Mouse (Mus musculus): ENCODE data around the gene Slc4a4.

Gene Slc4a4

DNA sequence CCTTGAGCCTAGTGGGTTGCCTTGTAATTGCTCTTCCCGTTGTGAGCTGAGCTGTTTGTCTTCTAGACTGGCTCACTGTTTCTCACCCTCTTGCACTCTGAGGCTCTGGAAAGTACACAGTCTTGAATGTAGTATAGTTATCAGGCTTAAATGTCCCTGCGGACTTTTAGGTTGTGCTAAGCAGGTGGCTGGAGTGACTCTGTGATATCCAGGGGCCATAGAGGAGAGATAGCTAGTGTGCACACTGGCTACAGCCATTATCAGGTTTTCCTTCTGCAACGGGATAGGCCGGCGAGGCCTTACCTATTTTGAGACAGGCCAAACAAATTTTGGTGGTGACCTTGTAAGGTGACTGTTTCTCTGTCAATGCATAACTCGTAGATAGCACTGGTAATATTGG lies 110.7 kb downstream of the Slc4a4 start:
- DNase-seq (ENCODE audit: extremely low spot score, low spot score): no peak

DNA sequence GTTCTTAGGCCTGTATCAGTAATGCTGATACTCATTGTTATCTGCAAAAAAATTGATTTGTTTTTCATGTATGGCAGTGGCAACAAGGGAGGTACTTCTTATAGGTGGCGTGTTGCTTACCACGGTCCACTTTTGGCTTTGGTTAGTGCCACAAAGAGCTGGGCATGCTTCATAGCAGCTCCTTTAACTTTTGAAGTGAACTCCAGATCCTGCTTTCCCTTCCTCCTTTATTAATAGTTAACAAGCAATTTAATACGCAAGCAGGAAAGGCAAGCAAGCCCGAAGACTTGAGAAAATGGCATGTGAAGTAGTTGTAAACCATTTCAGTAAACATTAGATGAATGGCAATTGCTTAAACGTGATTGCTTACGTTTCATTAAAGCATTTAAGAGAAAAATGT lies 113.2 kb downstream of the Slc4a4 start:
- DNase-seq (ENCODE audit: extremely low spot score, low spot score): no peak

DNA sequence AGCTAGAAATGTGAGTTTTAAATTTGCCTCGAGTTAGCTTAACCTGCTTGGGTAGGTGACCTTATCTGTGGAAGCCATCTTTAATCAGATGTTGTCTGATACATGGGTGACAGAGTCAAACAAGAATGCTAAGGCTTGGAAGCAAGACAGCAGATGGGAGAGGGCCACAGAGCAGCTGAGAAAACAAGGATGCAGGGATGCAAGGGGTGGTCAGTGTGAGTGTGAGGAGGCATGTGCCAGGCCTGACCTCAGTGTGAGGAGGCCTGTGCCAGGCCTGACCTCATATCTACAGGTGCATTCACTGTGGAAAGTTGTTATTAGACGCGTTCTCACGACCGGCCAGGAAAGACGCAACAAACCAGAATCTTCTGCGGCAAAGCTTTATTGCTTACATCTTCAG lies 114.0 kb downstream of the Slc4a4 start:
- no peak for DNase-seq (ENCODE audit: extremely low spot score, low spot score)

DNA sequence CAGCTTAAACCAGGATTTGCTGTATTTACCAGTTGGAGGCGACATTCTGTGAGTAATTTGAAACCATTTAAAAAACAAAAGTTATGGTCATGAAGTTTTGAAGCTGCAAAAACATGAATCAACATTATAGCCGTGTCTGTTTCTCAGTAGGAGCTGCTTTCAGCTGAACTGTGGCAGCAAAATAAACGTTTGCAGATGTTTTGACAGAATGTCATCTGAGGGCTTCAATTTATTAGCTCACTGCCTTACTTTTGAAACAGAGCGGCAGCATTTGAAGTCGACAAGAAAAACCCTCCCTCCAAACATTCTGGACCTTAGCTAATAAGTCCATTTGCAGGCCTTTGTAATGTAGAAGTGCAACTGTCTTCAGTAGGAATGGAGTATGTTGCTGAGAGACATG lies 123.5 kb downstream of the Slc4a4 start:
- no peak for DNase-seq (ENCODE audit: extremely low spot score, low spot score)

DNA sequence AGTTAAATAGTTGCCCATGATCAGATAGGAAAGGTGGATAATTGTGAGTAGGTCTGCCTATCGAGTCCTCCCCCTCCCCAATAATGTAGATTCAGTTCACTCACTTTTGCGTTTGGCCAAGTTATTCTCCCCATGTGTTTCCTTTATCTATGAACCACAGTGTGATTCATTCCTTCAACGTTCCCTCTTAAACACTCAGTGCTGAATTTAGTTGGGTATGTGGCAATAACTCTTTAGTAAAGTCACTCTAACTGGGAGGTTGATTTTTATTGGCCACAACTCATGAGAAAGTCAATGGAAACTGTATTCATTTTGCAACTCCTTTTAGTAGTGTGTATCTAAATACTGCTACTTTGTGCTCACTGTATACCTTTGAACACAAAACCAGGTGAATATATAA lies 125.8 kb downstream of the Slc4a4 start:
- no peak for DNase-seq (ENCODE audit: extremely low spot score, low spot score)

DNA sequence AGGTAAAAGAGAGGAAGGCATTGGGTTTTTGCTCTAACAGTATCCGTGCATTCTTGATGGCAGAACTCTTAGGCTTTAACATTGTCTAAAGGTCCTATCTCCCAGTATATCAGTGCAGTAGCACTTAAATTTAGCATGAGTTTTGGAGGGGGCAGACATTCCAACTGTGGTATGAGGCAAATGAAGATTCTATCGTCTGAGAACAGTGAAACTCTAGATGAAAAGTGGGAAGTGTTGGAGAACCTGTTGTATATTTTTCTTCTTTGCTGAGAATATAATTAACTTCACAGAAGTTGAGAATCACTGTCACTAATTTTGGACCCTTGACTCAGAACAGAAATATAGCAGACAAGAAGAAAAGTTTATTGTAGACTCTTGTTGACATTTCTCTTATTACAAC lies 128.2 kb downstream of the Slc4a4 start:
- no peak for DNase-seq (ENCODE audit: extremely low spot score, low spot score)

DNA sequence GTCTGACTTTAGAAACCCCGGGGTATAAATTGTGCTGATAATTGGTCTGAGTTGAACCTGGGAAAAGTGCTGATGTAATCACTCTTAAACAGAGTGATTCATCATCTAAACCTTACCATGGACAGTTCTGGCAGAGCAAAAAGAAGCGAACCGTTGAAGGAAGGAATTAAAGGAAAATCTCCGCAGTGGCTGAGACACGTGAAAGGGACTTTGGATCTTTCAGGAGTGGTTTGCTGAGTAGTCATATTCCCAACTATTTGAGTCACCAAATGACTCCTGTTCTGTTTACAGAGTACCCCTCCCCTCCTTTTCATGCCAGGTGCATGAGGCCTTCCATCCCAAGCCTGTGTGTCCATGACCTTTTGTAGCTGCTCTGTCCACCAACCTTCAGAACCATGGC lies 129.3 kb downstream of the Slc4a4 start:
- no peak for DNase-seq (ENCODE audit: extremely low spot score, low spot score)

DNA sequence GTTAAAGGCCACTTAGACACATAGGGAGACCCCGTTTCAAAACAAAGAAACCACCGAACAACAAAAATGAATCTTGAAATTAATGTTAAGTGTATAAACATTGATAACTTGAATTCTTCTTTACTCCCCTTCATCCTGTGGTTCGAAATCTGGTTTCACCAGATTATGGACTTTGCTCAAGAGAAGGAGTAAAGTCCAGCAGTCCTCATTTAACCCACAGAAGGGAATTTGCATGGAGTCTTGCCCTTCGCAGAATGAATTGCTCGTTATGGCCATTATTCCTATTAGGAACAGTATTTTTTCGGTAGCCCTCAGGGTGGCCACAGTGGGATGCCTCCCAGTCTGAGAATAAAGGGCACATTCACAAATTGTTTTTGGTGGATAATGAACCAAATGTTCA lies 131.9 kb downstream of the Slc4a4 start:
- DNase-seq (ENCODE audit: extremely low spot score, low spot score): no peak

DNA sequence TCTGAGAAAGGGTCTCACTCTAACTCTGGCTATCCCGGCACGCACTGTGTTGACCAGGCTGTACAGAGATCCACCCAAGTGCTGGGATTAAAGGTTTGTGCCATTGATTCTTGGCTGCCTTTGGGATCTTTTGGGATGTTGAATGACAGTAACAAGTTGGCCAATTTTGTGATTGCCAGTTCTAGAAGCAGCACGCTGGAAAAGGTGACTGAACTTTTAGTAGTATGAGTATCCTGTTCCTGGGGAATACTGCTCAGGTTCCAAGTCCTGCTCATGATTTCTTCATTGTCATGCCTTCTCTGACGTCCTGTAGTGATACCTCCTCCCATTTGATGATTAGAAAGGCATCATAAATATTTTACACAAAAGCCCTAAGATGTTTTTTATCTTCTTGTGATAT lies 137.8 kb downstream of the Slc4a4 start:
- DNase-seq (ENCODE audit: extremely low spot score, low spot score): no peak

DNA sequence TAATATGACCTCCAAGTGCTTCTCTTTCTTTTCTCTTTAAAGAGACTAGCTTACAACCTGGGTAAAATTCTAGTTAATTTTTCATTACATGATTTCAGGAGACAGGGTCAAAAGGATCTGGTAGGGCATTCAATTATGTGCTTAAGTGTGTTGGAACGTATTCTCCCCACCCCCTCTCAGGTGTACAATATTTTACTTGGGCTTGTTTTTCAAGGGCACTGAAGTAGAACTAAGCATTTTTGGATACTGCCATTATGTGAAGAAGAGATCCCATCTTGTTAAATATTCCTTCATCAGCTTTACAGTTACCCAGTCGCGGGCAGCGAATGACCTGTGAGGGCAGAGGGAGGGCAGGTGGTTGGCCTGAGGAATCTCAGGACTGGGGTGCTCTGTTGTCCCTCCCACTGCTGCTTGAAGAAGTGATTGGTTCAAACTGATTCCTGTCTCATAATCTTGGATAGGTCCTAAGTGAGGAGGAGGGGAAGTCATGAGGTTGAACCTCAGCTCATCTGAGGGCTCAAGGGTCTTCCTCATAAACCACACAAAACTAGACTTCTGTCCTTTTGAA lies 141.0 kb downstream of the Slc4a4 start:
- DNase-seq (ENCODE audit: extremely low spot score, low spot score): no peak

DNA sequence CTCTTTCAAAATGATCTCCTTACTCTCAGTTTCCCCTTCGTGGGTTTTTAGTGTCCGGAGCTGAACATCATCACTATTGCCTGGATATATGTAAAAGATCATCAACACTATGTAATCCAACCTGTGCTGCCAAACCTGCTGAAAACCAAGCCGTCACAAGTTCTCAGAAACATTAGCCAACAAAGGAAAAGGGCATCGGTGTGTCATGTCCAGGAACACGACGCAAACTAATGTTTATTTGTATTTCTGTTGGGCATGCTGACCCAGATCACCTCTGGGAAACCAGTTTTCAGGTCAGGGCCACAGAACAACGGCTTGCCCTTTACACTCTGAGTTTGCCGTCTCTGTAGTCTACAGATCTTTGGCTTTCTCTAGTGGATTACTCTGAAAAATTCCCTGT lies 146.0 kb downstream of the Slc4a4 start:
- no peak for DNase-seq (ENCODE audit: extremely low spot score, low spot score)

DNA sequence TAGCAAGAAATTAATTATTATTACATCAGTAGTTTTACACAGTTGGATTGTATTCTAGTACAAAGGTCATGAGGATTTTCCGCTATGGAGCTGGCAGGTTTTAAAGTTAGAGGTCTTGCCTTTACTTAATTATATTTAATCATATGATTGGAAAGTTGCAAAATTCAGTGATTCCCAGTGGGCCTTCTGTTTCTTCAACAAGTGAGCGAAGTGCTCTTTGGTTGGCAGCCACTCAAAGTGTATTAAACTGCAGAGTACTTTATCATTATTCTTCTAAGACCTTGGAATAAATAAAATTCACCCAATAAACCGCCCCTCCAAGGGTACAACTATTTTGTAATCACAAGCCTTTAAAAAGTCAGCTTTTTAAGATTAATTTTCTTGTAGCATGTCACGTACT lies 146.6 kb downstream of the Slc4a4 start:
- DNase-seq (ENCODE audit: extremely low spot score, low spot score): no peak

DNA sequence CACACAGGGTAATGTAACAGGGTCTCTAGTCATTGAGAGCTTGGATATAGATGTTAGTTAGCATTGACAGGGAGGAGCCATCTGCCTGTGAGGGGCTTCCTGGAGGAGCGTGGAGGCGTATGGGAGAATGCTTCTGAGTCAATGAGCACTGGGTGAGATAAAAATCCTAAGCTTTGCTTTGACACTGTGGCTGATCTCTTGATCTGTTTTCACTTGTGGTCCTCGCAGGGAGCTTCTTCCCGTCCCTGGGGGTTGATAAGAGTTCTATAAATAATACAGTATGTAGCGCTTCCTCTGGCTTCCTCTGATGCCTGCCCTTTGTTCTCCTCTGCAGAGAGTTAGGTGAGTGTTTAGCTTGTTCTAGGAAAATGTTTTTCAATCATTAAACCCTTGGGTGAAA lies 149.5 kb downstream of the Slc4a4 start:
- no peak for DNase-seq (ENCODE audit: extremely low spot score, low spot score)

DNA sequence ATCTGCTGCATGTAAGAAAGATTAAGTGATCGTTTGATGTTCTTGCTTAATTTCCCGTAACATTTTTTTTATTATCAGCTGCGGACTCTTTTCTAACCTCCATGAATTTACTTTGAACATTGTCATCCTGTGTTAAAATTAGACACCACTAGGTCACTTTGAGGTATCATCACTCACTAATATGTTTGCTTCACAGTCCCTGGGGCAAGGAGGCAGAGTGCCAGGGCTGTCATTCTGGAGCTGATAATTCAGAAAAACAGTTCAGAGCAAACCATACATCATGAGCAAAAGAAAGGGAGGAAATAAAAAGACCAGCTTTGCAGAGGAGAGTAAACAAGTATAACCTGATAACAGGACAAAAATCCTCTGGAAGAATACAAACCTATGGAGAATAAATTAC lies 154.2 kb downstream of the Slc4a4 start:
- no peak for DNase-seq (ENCODE audit: extremely low spot score, low spot score)

DNA sequence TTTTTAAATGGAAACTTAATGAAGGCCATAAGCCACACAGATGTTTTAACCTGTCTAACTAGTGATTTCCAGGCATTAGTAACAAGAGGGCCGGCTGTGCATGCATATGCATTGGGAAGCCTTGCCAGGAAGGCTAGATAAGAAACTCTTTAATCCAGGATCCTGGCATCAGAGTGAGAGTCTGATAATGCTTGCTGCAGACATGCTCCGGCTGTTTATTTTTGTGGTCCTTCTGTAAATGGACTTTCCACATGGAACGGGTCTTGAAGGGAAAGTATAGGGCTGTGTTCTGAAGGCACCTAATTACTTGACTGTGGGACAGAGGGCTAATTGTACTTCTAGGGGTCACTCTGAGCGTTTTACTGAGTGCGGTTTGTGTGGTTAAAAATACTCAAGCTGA lies 157.2 kb downstream of the Slc4a4 start:
- DNase-seq (ENCODE audit: extremely low spot score, low spot score): no peak

DNA sequence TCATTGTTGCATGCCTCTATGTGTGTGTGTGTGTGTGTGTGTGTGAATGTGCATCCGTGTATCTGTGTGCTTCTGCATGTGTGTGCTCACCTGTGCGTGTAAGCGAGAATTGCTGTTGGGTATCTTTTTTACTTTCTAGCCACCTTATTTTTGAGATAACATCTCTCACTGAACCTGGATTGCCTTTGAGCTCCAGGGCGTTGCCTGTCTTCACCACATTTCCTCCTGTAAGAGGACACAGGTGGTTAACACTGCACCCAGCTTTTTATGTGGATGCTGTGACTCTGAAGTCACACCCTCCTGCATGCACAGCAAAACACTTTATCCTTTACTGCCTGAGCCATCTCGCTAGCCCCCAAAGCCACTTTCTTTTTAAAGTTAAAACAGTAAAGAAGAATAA lies 158.2 kb downstream of the Slc4a4 start:
- DNase-seq (ENCODE audit: extremely low spot score, low spot score): no peak

DNA sequence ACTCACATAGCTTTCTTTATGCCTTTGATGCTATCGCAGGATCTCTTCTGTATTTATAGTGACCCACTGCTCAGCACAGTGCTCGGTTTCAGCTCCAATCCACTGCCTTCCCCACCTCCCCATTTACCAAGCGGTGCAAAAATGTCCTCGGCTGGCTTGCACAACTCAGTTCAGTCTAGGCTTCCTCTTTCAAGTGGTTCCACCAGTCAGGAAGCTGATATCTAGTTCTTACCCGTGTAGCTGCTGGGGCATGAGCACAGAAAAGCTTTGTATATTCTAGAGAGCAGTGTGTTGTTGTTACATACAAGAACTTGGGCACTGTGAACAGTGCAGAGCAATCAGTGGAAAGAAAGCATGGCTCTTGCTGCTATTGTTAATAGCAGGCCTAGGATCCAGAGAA lies 165.0 kb downstream of the Slc4a4 start:
- DNase-seq (ENCODE audit: extremely low spot score, low spot score): no peak

DNA sequence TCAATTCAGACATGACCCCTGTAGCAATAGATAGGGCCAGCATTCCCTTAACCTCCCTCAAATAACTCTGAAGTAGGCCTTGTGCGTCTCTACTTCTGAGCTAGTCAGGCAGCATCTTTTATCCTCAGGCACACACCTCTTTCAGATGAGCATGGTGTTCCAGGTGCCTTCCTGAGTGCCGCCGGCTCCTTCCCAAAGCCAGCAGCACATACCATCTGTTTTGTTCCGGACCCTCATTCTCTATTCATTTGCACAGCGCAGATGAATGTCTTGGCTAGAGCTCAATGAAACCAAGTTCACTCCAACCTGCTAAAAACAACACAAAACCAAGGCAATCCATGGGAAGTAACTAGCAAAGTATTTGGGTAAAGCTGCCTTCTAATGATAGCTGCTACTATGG lies 165.6 kb downstream of the Slc4a4 start:
- DNase-seq (ENCODE audit: extremely low spot score, low spot score): no peak

DNA sequence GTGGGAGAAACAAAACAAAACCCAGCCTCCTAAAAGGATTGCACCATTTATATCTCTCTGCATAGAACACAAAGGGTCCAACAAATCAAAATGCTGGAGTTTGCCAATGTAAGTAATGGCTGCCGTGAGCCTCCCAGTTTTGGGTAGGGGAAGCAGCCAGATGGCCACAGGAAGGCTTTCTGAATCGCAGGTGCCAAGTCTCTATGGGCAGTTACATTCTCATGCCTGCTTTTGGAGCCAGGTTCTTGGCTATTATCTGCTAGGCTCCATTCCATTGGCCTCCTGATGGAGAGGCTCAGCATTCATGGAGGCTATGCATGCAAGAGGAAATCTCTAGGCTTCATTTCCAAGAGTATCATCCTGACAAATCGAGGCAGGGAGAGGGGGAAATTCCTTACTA lies 169.0 kb downstream of the Slc4a4 start:
- DNase-seq (ENCODE audit: extremely low spot score, low spot score): no peak

DNA sequence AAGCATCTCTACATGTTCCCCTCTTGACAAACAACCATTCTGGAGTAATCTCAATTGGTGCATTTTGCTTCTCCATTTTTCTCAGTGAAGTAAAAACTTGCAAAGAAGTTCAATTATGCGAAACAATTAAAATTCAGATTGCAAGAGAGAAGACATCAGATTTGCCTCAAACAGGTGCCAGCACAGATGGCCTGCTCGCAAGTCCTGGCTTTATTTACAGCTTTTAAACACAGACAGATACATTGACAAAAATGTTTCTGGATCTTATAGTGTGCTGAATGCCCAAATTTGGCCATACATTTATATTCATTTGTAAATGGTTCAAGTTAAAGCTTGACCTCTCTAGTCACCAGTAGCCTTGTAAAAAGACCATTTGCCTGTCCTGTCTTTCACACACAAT lies 169.8 kb downstream of the Slc4a4 start:
- DNase-seq (ENCODE audit: extremely low spot score, low spot score): no peak

DNA sequence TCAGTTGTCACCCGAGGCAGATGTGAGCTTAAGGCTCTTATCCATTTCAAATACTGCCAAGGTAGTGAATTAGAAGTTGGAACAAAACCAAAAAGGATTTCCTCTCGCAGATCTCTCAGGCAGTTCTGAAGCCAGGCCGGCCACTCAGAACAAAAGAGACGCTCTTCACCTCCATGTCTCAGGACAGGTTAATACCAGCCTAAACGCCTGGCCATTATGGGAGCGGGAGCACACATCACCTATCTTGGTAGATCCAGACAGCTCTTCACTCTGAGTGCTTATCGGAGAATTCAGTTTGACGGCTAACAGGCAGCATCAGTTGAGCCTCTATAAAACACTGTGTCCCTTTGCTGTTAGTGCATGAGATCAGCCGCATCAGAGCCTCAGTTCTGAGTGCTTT lies 174.5 kb downstream of the Slc4a4 start:
- DNase-seq (ENCODE audit: extremely low spot score, low spot score): no peak

DNA sequence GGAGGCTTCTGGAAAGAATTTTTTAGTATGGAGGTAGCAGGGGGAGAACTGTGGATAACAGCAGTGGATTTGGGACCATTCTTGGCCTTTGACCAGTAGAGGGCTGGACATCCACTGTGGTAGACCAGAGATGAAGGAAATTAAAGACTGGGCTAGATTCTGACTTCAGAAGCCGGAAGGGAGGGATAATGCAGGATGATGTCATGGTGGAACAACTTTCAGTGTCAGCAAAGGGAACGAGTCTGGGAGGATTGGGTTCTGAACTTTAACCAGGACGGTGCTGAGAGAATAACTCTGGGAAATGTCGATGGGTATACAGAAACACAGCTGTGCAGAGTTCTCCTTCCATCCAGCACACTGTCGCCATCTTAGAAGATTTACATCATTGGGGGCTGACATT lies 175.7 kb downstream of the Slc4a4 start:
- DNase-seq (ENCODE audit: extremely low spot score, low spot score): no peak

DNA sequence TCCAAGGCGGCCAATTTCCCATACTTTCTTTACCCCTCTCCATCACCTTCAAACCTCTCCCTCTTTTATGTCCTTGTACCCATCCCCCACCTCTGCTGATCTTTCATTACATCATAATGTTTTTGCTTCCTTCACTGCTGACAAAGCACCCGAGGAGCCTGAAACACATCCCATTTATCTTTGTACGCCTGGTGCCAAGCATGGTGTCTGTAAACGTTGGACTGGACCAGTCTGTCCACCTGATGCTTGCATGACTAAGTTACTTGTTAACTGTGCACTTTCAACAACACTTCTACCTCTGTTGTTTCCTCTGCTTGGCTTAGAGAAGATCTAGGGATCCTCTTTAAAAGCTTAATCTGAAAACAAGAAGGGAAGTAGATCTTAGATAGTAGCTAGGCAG lies 180.5 kb downstream of the Slc4a4 start:
- no peak for DNase-seq (ENCODE audit: extremely low spot score, low spot score)

DNA sequence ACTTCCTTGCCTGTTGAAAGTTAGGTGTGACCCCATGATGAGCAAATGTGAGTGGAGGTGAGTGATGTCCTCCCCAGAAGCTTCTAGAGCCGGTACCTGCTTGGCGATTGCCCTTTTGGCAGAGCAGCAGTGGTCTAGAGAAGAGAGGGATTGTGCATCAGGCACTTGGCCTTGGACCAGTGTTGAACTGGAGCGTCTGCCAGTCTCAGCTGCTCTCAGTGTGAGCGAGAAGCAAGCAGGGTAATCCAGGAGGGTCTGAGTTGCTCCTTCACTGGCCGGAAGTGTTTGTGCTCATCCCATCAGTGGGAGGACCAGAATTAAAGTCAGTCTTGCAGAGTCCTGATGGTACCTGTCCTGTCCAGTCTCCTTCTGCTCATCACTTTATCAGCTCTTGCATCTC lies 181.5 kb downstream of the Slc4a4 start:
- DNase-seq (ENCODE audit: extremely low spot score, low spot score): no peak
